Mouse (Mus musculus) thymus, postnatal 0 days (tissue): ENCODE results near the gene Proser2. TPM values are rescaled to one million over a fixed set of nuclear protein-coding genes. Genes with fewer than 3 reads are reported as not detected.

ENCODE experiments used
- DNase-seq: peaks from one replicate; pipeline ENCODE4 v3.0.0-alpha.2; 2015; ENCODE audit warnings: low spot score
- polyA plus RNA-seq: library from polyadenylated mRNA; unstranded; fragments of >200 nt; fragmentation: Nextera tagmentation; extraction: Ambion mirVana; gene quantifications from 2 replicates; pipeline ENCODE4 v1.2.1, GENCODE M21; 2015

Gene Proser2
- polyA plus RNA-seq: 2.9 and 3.3 TPM in 2 replicates

- DNase-seq: peak; percentile 8
Observed at GRCm38 (mm10) chr2:6129555-6130355, at the start of gene Proser2. Gene Proser2 (minus strand): TSS chr2:6130211.

DNA sequence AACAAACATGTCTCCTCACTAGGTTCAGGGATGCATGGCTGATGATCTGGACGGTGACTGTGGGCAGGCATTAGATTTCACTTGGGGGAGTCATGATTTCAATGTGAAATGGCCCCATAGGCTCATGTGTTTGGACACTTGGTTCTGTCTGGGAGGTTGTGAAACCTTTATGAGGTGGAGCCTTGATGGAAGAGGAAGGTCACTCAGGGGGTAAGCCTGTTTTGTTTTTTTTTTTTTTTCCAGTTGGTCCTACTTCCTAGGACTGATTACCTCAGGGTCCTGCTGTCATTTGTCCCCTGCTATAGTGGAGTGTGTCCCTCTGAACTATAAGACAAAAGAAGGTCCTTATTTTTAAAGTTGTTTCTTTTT, 49.7 kb upstream of the Proser2 start:
- DNase-seq: no peak

DNA sequence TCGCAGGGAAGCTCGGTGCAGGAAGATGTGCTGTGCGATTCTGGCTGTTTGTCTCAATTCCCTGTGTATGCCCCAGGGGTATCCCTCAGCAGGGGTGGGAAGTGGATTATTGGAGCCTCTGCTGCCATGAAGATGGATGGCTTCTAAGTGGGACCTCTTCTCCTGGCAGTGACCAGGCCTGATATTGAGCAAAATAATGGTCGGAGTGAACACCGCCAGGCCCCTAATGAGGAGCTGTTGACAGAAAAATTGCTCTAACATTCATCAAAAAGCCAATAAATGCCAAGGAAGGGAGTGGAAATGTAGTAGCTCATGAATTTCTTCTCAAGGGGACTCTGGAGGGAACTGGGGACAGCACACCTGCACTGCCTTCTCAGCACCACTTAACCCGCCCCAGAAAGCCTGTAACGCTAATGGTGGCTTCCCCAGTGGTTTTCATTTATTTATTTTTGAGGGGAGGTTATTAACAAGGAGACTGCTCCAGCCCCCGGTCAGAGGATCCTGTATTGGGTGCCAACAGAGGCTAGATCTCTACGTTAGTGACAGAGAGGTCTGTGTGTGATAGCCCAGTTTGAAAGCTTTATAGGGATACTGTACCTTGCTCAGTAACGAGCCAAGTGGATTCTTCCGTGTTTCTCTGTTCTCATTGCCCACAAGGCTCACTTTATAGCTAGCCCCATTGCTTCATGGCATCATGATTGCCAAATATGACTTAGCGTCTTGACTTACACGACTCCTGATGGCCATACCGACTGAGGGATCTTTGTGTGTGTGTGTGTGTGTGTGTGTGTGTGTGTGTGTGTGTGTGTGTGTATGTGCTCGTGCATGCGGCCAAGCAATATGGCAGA, 49.1 kb upstream of the Proser2 start:
- DNase-seq: no peak

- no peak for DNase-seq
Observed at GRCm38 (mm10) chr2:6173013-6173412, 43.0 kb upstream of the Proser2 start.

GRCm38 (mm10) chr2:6168560-6168959, 38.5 kb upstream of the Proser2 start:
- DNase-seq: no peak

GRCm38 (mm10) chr2:6167843-6168558, 38.0 kb upstream of the Proser2 start:
- DNase-seq: peak; percentile 53

- no peak for DNase-seq
Observed at GRCm38 (mm10) chr2:6165771-6166170, 35.8 kb upstream of the Proser2 start.

DNA sequence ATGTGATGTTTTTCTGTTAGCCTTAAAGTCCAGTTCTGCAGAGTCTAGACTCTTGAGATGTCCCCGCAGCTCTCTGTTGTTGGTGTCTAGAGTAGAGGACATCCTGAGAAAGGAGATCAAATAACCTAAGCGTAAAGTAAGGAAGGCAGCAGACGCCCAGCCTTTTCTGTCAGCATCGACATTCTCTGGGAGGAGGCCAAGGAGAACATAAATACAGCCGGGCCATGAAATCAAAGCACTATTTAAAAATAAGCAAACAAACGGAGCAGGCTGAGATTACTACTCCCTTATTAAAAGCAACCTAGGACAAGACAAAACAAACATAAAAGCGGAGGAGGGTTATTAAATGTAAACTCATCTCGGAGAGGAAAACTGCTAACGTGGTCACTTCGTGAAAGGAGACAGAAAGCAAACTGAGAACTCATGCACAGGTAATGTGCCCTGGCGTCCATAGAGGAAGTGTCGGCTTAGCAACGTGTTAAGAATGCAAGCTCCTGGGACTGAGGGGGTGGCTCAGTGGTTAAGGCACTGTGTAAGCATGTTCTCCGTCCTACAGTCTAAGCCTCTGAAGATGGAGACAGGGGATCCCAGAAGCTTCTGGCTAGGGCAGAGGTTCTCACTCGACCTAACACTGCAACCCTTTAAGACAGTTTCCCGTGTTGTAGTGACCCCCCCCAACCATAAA, 34.7 kb upstream of the Proser2 start:
- DNase-seq: no peak

DNA sequence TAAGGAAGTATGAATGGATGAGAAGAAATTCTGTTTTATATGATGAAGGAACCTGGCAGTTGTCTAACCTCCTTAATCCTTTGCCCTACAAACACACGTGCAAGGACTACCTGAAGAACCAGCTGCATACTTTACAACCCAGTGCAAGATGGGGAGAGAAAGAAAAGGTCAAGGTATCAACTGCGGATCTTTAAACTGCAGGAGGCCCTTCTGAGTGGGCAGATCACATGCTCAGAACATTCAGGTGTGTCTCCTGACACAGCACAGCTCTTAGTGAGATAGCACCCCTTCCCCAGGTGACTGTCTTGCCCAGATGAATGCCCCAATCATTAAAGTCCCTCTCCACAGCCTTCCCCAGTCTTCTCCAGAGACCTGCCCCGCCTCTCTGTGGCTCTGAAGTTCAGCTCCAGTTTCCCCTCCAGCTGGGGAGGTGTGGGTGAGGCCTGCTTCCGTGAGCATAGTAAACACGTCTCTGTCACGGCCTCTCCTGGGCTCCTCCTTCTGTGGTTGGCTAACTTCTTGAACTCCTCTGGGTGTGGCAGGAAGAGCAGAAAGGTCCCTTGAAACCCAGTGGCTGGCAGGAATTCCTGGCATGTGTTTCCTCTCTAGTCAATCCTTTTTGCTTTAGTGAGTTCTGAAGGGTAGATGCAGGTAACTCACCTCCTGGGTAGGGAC, 32.5 kb upstream of the Proser2 start:
- peak; percentile 20 for DNase-seq

GRCm38 (mm10) chr2:6159735-6160134, 29.7 kb upstream of the Proser2 start:
- DNase-seq: no peak

GRCm38 (mm10) chr2:6159219-6159618, 29.2 kb upstream of the Proser2 start:
- DNase-seq: no peak

DNA sequence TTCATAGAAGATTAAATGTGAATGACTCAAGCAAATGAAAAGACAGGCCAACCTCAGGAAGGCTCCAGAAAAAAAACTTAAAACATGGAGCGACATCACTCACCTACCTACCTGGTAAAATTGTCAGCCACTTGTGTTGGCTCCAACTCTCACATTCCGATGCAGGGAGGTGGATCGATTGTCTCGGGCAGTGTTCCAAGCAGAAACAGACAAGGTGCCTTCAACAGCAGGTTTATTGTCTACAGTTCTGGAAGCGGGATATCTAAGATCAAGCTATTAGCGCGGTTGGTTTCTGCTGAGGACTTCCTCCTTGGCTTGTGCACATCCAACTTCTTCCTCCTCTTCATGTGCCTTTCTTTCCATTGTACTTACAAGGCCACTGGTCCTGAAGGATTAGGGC, 27.6 kb upstream of the Proser2 start:
- DNase-seq: no peak

GRCm38 (mm10) chr2:6157208-6157607, 27.2 kb upstream of the Proser2 start:
- no peak for DNase-seq

- DNase-seq: no peak
Observed at GRCm38 (mm10) chr2:6149801-6150200, 19.8 kb upstream of the Proser2 start.

DNA sequence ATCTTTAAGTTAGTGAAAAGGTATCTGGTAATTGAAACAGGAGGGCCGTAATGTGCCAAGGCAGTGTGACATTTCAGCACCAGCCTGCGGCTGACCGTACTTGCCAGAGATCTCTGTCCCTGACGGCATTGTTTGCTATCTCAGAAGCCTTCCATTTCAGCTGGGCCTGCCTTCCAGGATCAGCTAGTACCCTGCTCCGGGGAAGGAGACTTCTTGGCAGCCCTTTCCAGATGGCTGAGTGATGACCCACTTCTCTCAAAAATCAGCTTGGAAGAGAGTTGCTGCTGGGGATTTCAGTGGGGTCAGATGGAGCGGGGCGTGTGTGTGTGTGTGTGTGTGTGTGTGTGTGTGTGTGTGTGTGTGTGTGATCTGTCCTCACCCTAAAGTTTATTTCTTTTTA, 16.9 kb upstream of the Proser2 start:
- no peak for DNase-seq

- DNase-seq: no peak
Observed at GRCm38 (mm10) chr2:6146257-6146656, 16.2 kb upstream of the Proser2 start.

GRCm38 (mm10) chr2:6145611-6146010, 15.6 kb upstream of the Proser2 start:
- DNase-seq: no peak

DNA sequence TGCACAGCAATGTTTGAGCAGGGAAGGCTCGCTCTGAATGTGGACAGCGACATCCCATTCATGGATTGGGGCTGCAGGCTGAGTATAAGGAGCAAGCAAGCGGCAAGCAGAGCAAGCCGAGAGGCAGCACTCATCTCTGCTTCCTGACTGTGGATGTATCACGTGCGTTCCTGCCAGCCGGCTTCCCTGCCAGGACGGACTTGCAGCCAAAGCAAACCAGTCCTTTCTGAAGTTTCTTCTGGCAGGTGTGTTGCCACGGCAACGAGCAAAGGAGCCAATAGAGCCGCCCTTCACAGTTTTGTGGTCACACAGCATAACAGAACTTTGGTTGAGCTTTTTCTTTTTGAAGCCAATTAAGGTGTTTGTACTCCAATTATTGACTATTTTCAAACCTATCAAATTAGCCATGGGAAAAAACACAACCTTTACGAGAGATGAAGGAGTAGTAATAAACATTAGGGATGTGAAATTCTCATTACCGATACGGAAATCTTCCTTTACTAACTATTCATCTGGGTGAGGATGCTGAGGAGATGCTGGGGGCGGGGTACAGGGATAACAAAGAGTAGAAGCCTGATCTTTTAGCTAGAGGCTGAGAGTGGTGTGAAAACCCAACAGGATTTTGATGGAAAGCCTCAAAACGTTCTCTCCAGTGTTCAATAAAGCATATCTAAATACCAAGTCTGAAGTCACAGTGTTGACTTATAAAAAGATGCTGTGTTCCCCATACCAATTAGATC, 13.1 kb upstream of the Proser2 start:
- no peak for DNase-seq

GRCm38 (mm10) chr2:6140572-6141161, 10.7 kb upstream of the Proser2 start:
- DNase-seq: no peak

DNA sequence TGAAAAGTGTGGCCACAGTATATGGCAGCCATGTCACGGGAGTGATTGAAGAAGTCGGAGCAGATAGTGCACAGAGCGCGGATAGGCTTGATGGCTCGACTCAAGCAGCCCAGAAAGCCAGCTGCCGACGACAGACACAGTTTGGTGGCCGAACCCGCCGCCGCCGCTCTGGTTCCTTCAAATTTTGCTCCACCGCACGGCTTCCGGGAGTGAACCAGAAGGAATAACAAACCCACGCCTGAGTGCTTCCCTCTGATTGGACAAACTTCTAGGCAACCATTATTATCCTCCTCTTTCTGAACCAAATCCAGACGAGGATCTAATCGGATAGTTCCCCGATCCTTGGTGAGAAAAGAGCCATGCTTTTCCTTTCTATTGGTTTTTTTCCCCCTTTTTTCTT, 3.9 kb upstream of the Proser2 start:
- DNase-seq: no peak
